Mouse (Mus musculus) liver, postnatal 0 days (tissue): ENCODE measurements at regions not wholly inside any gene's neighbourhood (a gene's known extent, or its start where the extent isn't known, plus 50 kb on each side); places are given as distances from the start of the nearest gene placed in this dataset.

Experiments
- ATAC-seq: fragments of 200-750 bp; cut with Nextera tagmentation; 2 replicates; pipeline ENCODE4 v1.8.0; 2017; ENCODE audit warnings: mild to moderate bottlenecking, moderate library complexity
- DNase-seq: peaks from one replicate; pipeline ENCODE4 v3.0.0-alpha.2; 2016
- H3K27ac ChIP-seq: fragments of 300-500 bp; sonication (generic); 2 replicates; pipeline ENCODE4 v1.5.1; 2014; ENCODE audit warnings: antibody characterized with exemption, moderate library complexity, mild to moderate bottlenecking, low read depth
- H3K27me3 ChIP-seq: fragments of 300-500 bp; sonication (generic); 2 replicates; pipeline ENCODE4 v1.6.1; 2014; ENCODE audit warnings: low read length, control low read depth, mixed read lengths; ENCODE audit not compliant: insufficient read depth
- H3K36me3 ChIP-seq: fragments of 300-500 bp; sonication (generic); replicated peaks from 2 replicates; pipeline ENCODE4 v1.6.1; 2014; ENCODE audit warnings: mild to moderate bottlenecking, control low read depth, low read length, moderate library complexity, mixed read lengths; ENCODE audit not compliant: insufficient read depth
- H3K4me1 ChIP-seq: fragments of 300-500 bp; sonication (generic); 2 replicates; pipeline ENCODE4 v1.6.1; 2014; ENCODE audit warnings: antibody characterized with exemption, mild to moderate bottlenecking, control low read depth; ENCODE audit not compliant: insufficient read depth
- H3K4me2 ChIP-seq: fragments of 300-500 bp; sonication (generic); 2 replicates; pipeline ENCODE4 v1.6.1; 2014; ENCODE audit warnings: low read depth, mild to moderate bottlenecking, low read length, moderate library complexity, mixed read lengths
- H3K4me3 ChIP-seq: fragments of 300-500 bp; sonication (generic); 2 replicates; pipeline ENCODE4 v1.5.1; 2014; ENCODE audit warnings: low read depth, low read length
- H3K9ac ChIP-seq: fragments of 300-500 bp; sonication (generic); replicated peaks from 2 replicates; pipeline ENCODE4 v1.6.1; 2014; ENCODE audit warnings: mild to moderate bottlenecking, moderate library complexity
- H3K9me3 ChIP-seq: fragments of 300-500 bp; sonication (generic); 2 replicates; pipeline ENCODE4 v1.6.1; 2016; ENCODE audit warnings: mild to moderate bottlenecking, control low read depth, low read length, mixed read lengths
- CTCF ChIP-seq: sonication (generic); IDR thresholded peaks from 2 replicates; pipeline ENCODE4 v1.5.1; 2016; ENCODE audit warnings: antibody characterized with exemption, low read depth
- EP300 ChIP-seq: IDR thresholded peaks from 2 replicates; pipeline ENCODE4 v1.6.1; 2016; ENCODE audit warnings: antibody characterized with exemption, low read depth, mild to moderate bottlenecking
- whole genome bisulfite sequencing: fragments of 180-500 bp; shearing (Covaris S2); extraction: QIAGEN DNeasy Blood & Tissue Kit; methylation state at CpG from one replicate; pipeline ENCODE4 v1.1.7; 2014; ENCODE audit not compliant: insufficient replicate concordance; 5-methylcytosine and 5-hydroxymethylcytosine counted together

DNA sequence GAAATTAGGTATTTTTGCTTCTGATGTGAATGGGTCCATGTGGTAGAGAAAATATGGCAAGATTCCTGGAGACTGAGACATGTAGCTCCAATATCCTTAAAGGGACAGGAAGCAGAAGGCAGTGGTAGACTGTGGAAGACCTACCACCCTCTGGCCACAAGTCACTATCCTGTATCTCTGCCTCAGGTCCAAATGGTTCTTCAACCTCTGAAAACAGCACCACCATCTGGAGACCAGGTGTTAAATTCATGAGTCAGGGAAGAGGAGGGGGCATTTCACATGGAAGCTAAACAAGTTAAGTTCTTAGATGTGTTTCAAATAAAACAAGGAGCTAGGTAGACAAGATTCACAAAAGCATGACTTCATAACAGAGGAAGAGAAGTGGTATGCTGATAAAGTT, 739.5 kb downstream of the Tmem114 start:
- ATAC-seq (no peak), DNase-seq (no peak)
- Histone ChIP-seq H3K4me3 (no peak overlapping the region), H3K9ac (no peak overlapping the region), H3K36me3 (no peaks in the 10 kb centered on the region), H3K27ac (no peak overlapping the region), H3K9me3 (no peaks in the 10 kb centered on the region), H3K27me3 (no peaks in the 10 kb centered on the region), H3K4me1 (no peaks in the 10 kb centered on the region), H3K4me2 (no peak overlapping the region)
- TF ChIP-seq EP300 (no peak), CTCF (no peak)

DNA sequence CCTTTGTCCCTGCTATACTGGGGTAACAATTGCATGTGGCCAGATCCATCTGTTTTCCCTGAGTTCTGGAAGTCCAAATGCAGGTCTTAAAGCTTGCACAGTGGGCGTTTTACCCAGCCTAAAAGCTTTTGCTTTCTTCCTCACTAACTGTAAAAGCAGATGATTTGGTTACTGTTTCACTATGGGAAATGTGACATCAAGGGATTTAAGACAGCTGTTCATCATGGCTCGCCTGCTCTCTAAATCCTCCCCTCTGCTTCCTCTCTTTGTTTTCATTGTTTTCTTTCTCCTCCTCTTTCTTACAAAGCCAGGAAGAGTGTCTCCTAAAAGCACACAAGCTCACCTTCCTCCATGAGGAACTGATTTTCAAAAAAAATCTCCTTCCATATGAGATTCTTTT, 758.8 kb downstream of the Tmem114 start:
- 20% methylated on average over 2 of the region's 2 CpGs for WGBS
- Histone ChIP-seq H3K36me3 (no peaks in the 10 kb centered on the region), H3K9me3 (no peaks in the 10 kb centered on the region), H3K4me3 (no peak overlapping the region), H3K4me1 (no peaks in the 10 kb centered on the region), H3K27ac (no peak overlapping the region), H3K4me2 (no peak overlapping the region), H3K9ac (no peak overlapping the region), H3K27me3 (no peaks in the 10 kb centered on the region)
- no peak for ATAC-seq
- no peak for TF ChIP-seq CTCF
- no peak for TF ChIP-seq EP300
- no peak for DNase-seq

DNA sequence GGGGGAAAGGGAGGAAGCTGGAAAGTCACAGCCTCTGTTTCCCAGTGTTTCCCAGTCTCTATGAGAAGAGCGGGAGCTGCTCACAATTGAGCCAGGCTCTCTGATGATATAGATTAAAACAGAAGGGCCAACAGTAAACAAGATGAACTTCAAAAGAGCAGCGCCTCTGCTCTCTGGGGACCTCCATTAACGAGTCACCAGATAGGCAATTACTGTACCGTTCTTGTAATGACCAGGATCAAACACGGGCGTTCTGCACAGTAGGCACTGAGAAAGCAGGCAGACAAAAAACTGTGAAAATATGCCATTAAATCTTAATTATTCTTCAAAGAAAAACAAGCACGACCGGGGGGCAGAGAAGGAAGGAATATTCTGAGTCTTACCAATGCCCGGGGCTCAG, 766.8 kb downstream of the Tmem114 start:
- WGBS = 62% methylated on average over 9 of the region's 9 CpGs
- ATAC-seq = no peak
- no peak overlapping the region for H3K4me2 ChIP-seq
- H3K9me3 ChIP-seq = no peaks in the 10 kb centered on the region
- no peaks in the 10 kb centered on the region for H3K27me3 ChIP-seq
- no peaks in the 10 kb centered on the region for H3K36me3 ChIP-seq
- H3K9ac ChIP-seq = no peak overlapping the region
- H3K4me3 ChIP-seq = no peak overlapping the region
- no peak for DNase-seq
- TF ChIP-seq EP300 = no peak
- no peak overlapping the region for H3K27ac ChIP-seq
- H3K4me1 ChIP-seq = no peaks in the 10 kb centered on the region

DNA sequence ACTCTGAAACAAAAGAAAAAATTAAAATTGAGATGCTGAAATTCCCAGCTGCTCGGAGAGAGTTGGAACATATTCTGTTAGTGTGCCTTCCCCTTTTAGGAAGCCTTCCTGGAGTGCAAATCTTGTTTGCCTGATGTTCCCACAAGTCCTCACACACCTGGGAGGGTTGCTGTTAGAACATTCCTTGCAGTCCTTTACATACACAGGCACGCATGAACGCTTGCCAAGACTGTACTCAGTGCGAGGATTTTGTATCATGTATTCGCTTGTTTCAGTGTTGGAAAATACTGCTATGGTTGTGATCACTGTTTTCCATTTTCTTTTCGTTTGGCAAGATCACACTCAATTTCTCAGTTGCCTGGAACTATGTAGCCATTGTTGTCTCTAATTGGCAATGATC, 770.5 kb downstream of the Tmem114 start:
- no peak for DNase-seq
- no peak overlapping the region for H3K4me3 ChIP-seq
- TF ChIP-seq EP300 (no peak), CTCF (no peak)
- 70% methylated on average over 6 of the region's 6 CpGs for WGBS
- no peaks in the 10 kb centered on the region for H3K9me3 ChIP-seq
- no peaks in the 10 kb centered on the region for H3K36me3 ChIP-seq
- no peak overlapping the region for H3K4me2 ChIP-seq
- no peak for ATAC-seq
- H3K27me3 ChIP-seq = no peaks in the 10 kb centered on the region
- no peaks in the 10 kb centered on the region for H3K4me1 ChIP-seq
- no peak overlapping the region for H3K27ac ChIP-seq
- no peak overlapping the region for H3K9ac ChIP-seq

DNA sequence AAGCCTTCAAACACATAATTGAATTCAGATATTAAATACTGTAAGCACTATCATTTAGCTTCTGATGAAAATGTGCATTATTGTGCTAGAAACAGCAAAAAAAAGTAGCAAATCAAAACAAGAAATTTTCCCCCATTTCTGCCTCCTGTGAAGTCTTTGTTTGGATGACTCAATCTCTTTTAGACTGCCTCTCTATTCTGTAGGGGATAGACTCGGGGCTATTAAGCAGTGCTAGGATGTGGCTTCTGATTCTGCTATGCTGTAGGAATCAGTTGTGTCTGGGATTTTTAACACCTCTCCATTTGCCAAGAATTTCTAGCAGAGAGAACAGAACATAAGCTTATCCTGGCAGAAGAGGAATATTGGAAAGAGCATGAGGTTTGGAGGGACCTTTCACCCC, 775.2 kb downstream of the Tmem114 start:
- H3K9ac ChIP-seq = no peak overlapping the region
- TF ChIP-seq EP300 (no peak), CTCF (no peak)
- H3K4me2 ChIP-seq = no peak overlapping the region
- H3K4me3 ChIP-seq = no peak overlapping the region
- ATAC-seq (no peak), DNase-seq (no peak)
- H3K27me3 ChIP-seq = no peaks in the 10 kb centered on the region
- no peaks in the 10 kb centered on the region for H3K4me1 ChIP-seq
- 51% methylated on average over 1 of the region's 1 CpGs for WGBS
- no peak overlapping the region for H3K27ac ChIP-seq
- H3K9me3 ChIP-seq = no peaks in the 10 kb centered on the region
- H3K36me3 ChIP-seq = no peaks in the 10 kb centered on the region

DNA sequence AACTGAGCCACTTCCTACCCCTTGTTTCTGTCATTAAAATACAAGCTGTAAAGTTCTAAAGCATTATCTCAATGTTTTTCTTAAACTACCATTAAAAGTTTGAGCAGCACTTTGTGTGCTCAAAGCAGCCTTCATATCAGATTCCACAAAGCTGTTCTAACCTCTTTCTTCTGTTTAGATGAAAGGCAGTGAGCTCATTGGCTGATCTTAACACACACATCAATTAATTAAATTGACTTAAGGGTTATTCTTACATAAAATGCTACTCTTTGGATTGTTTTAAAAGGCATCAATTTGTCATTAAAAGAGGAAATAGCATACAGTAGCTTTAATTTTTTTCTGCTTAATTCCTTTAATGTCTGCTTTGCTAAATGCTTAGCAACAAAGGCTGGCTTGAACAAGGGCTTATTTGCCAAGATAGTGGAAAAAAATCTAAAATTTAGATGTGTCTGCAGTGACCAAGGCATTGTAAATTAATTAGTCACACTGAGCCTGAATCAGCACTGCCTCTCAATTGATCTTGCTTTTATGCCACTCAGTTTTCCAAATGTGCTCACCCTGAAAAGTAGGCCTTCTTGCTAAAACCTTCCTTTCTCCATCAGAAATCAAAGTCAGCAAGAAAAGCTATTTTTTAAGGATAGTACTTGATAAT, 777.5 kb downstream of the Tmem114 start:
- no peak overlapping the region for H3K4me3 ChIP-seq
- H3K9me3 ChIP-seq = no peaks in the 10 kb centered on the region
- no peak for DNase-seq
- H3K27ac ChIP-seq = no peak overlapping the region
- no peaks in the 10 kb centered on the region for H3K4me1 ChIP-seq
- H3K27me3 ChIP-seq = no peaks in the 10 kb centered on the region
- no peaks in the 10 kb centered on the region for H3K36me3 ChIP-seq
- H3K4me2 ChIP-seq = no peak overlapping the region
- TF ChIP-seq EP300 (no peak), CTCF (no peak)
- no peak overlapping the region for H3K9ac ChIP-seq
- ATAC-seq = no peak

DNA sequence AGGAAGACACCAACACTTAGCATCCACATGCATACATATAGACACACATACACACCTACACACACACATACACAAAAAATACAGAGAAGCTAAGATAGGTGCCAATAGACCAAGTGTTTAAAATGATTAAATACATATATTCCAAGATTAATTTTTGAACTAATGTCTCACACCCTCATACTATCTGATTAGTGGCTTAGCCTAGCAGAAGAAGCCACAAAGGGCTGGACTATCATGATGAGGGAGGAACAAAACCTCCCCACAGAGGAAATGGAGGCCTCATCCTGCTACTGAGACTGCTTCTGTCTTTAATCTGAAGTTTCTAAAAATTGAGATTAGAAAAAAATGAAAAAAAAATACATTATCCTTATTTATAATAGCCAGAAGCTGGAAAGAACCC, 780.6 kb downstream of the Tmem114 start:
- Histone ChIP-seq H3K4me1 (no peaks in the 10 kb centered on the region), H3K9me3 (no peaks in the 10 kb centered on the region), H3K36me3 (no peaks in the 10 kb centered on the region), H3K4me3 (no peak overlapping the region), H3K9ac (no peak overlapping the region), H3K4me2 (no peak overlapping the region), H3K27me3 (no peaks in the 10 kb centered on the region), H3K27ac (no peak overlapping the region)
- no peak for DNase-seq
- TF ChIP-seq CTCF (no peak), EP300 (no peak)
- ATAC-seq = no peak
